25 mouse cellular contexts compared by ENCODE assay signal in the genomic region with DNA sequence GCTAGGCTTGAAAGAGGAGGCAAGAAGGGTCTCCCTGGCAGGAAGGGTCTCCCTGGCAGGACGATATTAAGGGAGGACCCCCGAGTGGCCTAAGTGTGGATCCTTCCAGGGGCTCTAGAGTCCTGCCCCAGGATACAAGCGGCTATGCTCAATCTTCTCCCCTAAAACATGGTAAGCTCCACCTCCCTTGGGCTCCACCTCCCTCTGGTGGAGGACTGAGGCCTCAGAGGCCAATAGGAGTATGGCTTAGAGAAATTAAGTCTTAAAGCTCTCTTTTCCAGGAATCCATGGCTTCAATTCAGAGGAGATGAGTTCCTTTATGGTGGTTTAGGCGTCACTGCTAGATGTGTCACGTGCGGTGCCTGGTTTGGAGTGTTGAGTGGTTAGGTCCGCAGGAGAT.
"Had no signal": no experiment of that assay in that cellular context is flagged by ENCODE, and none has a peak within 500 bp of the region (broad histone marks: within the 10 kb centered on the region; RNA-seq: fewer than 3 reads in every experiment).

No protein-coding gene starts in this region.

- H3K27ac ChIP-seq: gastrocnemius, adult 2 months; heart, adult 2 months; hindbrain, embryonic 10.5 days; hindbrain, embryonic 12.5 days; hindbrain, embryonic 14.5 days; layer of hippocampus, adult 2 months; left cerebral cortex, adult 2 months; limb, embryonic 10.5 days; limb, embryonic 12.5 days; liver, embryonic 13.5 days; liver, embryonic 15.5 days had no signal

- H3K4me2 ChIP-seq: heart, embryonic 12.5 days; hindbrain, embryonic 12.5 days; hindbrain, embryonic 14.5 days; limb, embryonic 12.5 days; liver, embryonic 11.5 days; liver, embryonic 13.5 days; liver, embryonic 15.5 days had no signal

- DNase-seq: gastrocnemius, adult 2 months; gastrocnemius, postnatal 10 days; gastrocnemius, postnatal 25 days; heart, adult 2 months; heart, postnatal 10 days; heart, postnatal 4 days; kidney, adult 18-20 months; kidney, adult 8-10 months; kidney, postnatal 25 days; kidney, postnatal 4 days; liver; liver, embryonic 13.5 days had no signal

- H3K4me1 ChIP-seq: hindbrain, embryonic 10.5 days; limb, embryonic 10.5 days; liver, embryonic 13.5 days; liver, embryonic 15.5 days had no signal

- H3K36me3 ChIP-seq: heart, embryonic 12.5 days; hindbrain, embryonic 10.5 days; hindbrain, embryonic 12.5 days; limb, embryonic 10.5 days; limb, embryonic 12.5 days; liver, embryonic 13.5 days; liver, embryonic 15.5 days had no signal

- H3K9me3 ChIP-seq: heart, embryonic 12.5 days; hindbrain, embryonic 10.5 days; hindbrain, embryonic 12.5 days; limb, embryonic 10.5 days; limb, embryonic 12.5 days; liver, embryonic 13.5 days; liver, embryonic 15.5 days had no signal

- ATAC-seq: hindbrain, embryonic 16.5 days; inflammation-experienced regulatory T-cells, adult 6 months; intestine, embryonic 16.5 days had no signal

- H3K27me3 ChIP-seq: hindbrain, embryonic 12.5 days; limb, embryonic 12.5 days; liver, embryonic 13.5 days; liver, embryonic 15.5 days had no signal

- H3K4me3 ChIP-seq: gastrocnemius, adult 2 months; heart, adult 2 months; heart, embryonic 12.5 days; hindbrain, embryonic 10.5 days; hindbrain, embryonic 12.5 days; layer of hippocampus, adult 2 months; left cerebral cortex, adult 2 months; limb, embryonic 10.5 days; limb, embryonic 12.5 days; liver, embryonic 13.5 days; liver, embryonic 15.5 days had no signal

- H3K9ac ChIP-seq: heart, embryonic 12.5 days; hindbrain, embryonic 12.5 days; hindbrain, embryonic 14.5 days; limb, embryonic 12.5 days; liver, embryonic 13.5 days; liver, embryonic 15.5 days had no signal
